Mouse (Mus musculus) embryonic fibroblast, embryonic 13.5 days (primary cell): ENCODE results near the gene Zwilch. TPM values are rescaled to one million over a fixed set of nuclear protein-coding genes. Genes with fewer than 3 reads are reported as not detected.

Experiments
- H3K27ac ChIP-seq: 2 replicates; pipeline ENCODE4 v1.5.1; 2012; ENCODE audit warnings: low read length, control low read depth, inconsistent platforms; ENCODE audit not compliant: insufficient read depth
- H3K4me1 ChIP-seq: 2 replicates; pipeline ENCODE4 v1.6.1; 2011; ENCODE audit warnings: low read length; ENCODE audit not compliant: control insufficient read depth, insufficient read depth
- H3K4me3 ChIP-seq: 2 replicates; pipeline ENCODE4 v1.5.1; 2011; ENCODE audit warnings: mild to moderate bottlenecking, control low read depth, low read length; ENCODE audit not compliant: insufficient read depth
- CTCF ChIP-seq: IDR thresholded peaks from 2 replicates; pipeline ENCODE4 v1.5.1; 2011; ENCODE audit warnings: mild to moderate bottlenecking, control low read depth, low read length, moderate library complexity, borderline replicate concordance; ENCODE audit not compliant: insufficient read depth
- POLR2A ChIP-seq: IDR thresholded peaks from 2 replicates; pipeline ENCODE4 v1.6.1; 2011; ENCODE audit warnings: low read depth, mild to moderate bottlenecking, control low read depth, low read length, moderate library complexity
- polyA plus RNA-seq: library from polyadenylated mRNA; stranded (reverse); fragments of >200 nt; gene quantifications from 2 replicates; pipeline ENCODE4 v1.2.4, GENCODE M21; 2011; ENCODE audit warnings: low read depth; ENCODE audit not compliant: missing spikeins, insufficient read length

Gene Zwilch
- polyA plus RNA-seq, 1 experiment = 39.7 TPM

DNA sequence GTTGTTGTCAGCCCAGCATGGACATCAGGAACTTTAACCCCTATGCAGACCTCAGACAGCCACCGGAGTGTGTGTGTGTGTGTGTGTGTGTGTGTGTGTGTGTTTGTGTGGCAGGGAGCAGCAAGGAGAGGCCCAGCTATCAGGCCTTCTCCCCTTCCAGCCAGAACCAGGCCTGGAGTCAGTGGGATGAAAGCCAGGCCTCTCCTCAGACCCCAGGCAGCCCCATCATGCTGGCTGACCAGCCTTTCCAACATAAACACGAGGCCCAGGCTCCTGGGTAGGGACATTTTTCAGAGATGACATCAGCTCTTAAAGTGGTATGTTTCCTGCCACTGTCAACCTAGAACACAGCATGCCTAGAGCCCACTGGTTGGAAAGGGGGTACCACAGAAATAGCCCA, 58.3 kb downstream of the Zwilch start:
- Histone ChIP-seq H3K4me1 (peaks cover 5% of the 10 kb centered on the region; the same call in 1 of the 2 replicates), H3K4me3 (no peak overlapping the region), H3K27ac (peak overlapping the region; percentile 37)
- TF ChIP-seq CTCF = no peak
- TF ChIP-seq POLR2A = no peak

DNA sequence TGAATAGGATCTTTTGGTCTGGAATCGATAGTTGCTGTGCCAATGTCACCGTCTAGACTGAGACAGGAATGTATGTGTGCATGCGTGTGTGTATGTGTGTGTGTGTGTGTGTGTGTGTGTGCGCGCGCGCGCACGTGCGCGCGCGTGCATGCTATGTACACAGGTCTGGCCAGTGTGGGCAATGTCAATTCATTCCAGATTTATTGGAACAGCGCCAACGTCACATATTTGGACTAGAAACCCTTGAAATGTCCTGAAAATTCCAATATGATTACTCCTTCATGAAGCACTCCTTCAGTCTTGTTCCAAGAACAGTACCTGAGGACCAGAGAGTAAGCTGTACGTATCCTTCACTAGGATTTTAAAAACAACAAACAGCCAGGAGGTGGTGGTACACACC, 62.4 kb downstream of the Zwilch start:
- no peak overlapping the region for H3K4me3 ChIP-seq
- peaks cover 5% of the 10 kb centered on the region; the same call in 1 of the 2 replicates for H3K4me1 ChIP-seq
- TF ChIP-seq POLR2A (no peak), CTCF (no peak)
- H3K27ac ChIP-seq = no peak overlapping the region

GRCm38 (mm10) chr9:64105301-64105700, 67.6 kb downstream of the Zwilch start:
- TF ChIP-seq CTCF (no peak), POLR2A (no peak)
- H3K27ac ChIP-seq = no peak overlapping the region
- H3K4me1 ChIP-seq = no peaks in the 10 kb centered on the region
- no peak overlapping the region for H3K4me3 ChIP-seq

DNA sequence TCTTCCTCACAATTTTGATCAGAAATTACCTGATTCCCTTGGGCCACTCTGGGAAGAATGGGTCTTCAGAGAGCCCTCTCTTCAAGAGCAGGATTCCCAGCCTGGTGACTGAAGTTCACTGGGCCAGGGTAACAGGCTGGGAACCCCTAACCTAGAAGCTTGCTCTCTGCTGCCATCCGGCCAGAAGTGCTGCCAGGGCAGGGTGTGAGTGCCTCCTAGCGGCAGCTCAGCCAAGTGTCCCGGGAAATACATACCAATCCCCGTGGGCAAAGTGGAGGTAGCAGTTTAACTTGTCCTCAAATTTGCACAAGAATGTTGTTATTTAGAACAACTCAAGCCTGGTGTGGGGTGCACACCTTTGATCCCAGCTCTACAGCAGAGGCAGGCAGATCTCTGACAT, 72.5 kb downstream of the Zwilch start:
- no peak overlapping the region for H3K27ac ChIP-seq
- H3K4me1 ChIP-seq = no peaks in the 10 kb centered on the region
- H3K4me3 ChIP-seq = no peak overlapping the region
- TF ChIP-seq CTCF (peak; percentile 95), POLR2A (no peak)

DNA sequence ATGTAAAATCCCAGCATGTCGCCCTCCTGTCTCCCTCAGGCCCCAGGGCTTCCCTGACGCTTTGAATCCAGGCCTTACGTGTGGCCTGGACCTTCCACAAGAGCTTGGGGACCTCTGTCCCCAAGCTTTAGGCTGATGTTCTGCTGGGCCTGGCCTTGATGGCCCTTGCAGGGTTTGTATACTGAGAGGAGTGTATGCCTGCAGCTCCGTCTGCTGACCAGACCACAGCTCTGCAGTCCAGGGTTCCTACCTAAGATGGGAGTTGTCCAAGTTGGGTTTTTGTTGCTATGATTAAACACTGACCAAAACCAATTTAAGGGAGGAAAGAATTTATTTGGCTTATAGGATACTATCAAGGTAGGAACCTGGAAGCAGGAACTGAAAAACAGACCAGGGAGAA, 74.6 kb downstream of the Zwilch start:
- Histone ChIP-seq H3K4me1 (no peaks in the 10 kb centered on the region), H3K4me3 (no peak overlapping the region), H3K27ac (no peak overlapping the region)
- peak; percentile 30; the same call in 1 of the 2 replicates for TF ChIP-seq CTCF
- TF ChIP-seq POLR2A = no peak

DNA sequence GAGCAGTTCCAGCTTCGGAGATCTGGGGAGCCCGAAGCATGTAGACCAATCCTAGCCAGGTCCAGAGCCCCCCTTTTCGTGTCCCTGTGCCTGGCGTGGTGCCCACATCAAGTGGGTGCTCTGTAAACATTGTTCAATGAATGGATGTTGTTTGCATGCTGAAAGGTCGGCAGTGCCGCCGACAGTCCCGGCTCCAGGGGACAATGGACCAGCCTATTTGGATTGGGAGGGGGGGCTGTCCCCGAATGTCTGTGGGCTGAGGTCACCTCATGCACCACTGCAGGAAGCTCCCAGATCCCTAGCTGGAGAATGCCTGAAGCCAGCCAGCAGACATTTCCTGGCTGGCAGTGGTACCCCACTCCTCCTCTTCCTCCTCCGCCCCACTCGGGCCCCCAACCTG, 78.8 kb downstream of the Zwilch start:
- no peak overlapping the region for H3K27ac ChIP-seq
- H3K4me3 ChIP-seq = no peak overlapping the region
- H3K4me1 ChIP-seq = no peaks in the 10 kb centered on the region
- TF ChIP-seq POLR2A (no peak), CTCF (no peak)

GRCm38 (mm10) chr9:64089004-64089403, 83.9 kb downstream of the Zwilch start:
- Histone ChIP-seq H3K4me3 (no peak overlapping the region), H3K4me1 (peaks cover under 1% of the 10 kb centered on the region; the same call in 1 of the 2 replicates), H3K27ac (no peak overlapping the region)
- TF ChIP-seq POLR2A (no peak), CTCF (no peak)

DNA sequence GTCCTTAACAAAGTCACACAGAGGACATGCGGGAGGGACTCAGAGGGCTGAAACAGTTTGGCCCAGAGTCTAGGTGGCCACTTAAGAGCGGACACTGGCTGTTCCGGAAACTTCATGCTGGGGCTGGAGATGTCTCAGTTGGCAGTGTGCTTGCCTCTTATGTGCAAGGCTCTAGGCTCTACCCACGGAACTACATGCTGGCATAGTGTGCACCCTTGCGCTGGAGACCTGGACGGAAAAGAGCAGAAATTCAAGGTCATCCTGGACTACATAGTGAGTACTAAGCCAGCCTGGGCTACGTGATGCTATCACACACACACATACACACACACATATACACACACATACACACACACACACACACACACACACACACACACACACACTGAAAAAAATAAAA, 84.6 kb downstream of the Zwilch start:
- H3K4me1 ChIP-seq = peaks cover 2% of the 10 kb centered on the region; the same call in 1 of the 2 replicates
- no peak overlapping the region for H3K27ac ChIP-seq
- no peak for TF ChIP-seq CTCF
- TF ChIP-seq POLR2A = no peak
- H3K4me3 ChIP-seq = no peak overlapping the region

DNA sequence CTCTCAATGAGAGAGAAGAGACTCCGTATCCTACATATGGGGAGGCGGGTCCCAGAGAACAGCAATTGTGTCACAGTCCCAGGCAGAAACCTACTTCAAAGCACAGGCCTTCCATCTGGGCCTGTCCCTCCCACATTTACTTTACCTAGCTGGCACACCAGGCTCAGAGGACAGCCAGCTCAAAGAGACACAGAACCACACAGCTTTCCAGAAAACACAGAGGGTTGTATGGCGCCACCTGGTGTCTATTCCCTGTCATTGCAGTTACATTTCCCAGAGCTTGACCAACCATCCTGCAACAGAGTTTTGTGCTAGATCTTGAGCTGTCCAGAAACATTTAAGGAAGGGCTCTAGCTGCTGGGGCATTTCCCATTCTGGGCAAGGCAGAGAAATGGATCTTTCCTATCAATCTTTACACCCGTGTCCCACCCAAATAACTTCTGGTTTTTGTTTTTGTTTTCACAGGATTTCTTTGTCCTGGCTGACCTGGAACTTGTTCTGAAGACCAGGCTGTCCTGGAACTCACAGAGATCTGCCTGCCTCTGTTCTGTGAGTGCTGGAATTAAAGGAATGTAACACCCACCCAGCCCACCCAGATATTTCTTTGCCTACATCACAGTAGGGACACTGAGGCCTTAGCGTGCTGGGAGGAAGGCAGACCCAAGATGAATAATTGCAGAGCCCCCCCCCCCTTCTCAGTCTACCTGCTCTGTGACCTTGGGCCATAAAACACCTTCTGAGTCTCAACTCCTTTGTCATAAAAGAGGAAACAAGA, 85.3 kb downstream of the Zwilch start:
- peaks cover 2% of the 10 kb centered on the region; the same call in 1 of the 2 replicates for H3K4me1 ChIP-seq
- no peak overlapping the region for H3K27ac ChIP-seq
- no peak overlapping the region for H3K4me3 ChIP-seq
- TF ChIP-seq CTCF (0 out of 2 replicates have a peak, but pooled peaks have one; percentile 39), POLR2A (no peak)

Other genes starting within 250 kb of the Zwilch start
- 7.5 and 8.3 TPM in 2 replicates for gene Smad6, start 151.0 kb downstream of the Zwilch start, polyA plus RNA-seq
- gene Lctl, start 56.0 kb downstream of the Zwilch start, polyA plus RNA-seq = not detected in 2 replicates
- 1,951 and 2,046 TPM in 2 replicates for gene Rpl4, start 271 bp upstream of the Zwilch start, polyA plus RNA-seq
- 17.8 and 22.1 TPM in 2 replicates for gene Snapc5, start 6.2 kb upstream of the Zwilch start, polyA plus RNA-seq
- 2.5 and 3.1 TPM in 2 replicates for gene Uchl4, start 62.1 kb upstream of the Zwilch start, polyA plus RNA-seq
- gene Map2k1, start 80.5 kb upstream of the Zwilch start, polyA plus RNA-seq = 58.4 and 66.6 TPM in 2 replicates
- 88.9 and 104 TPM in 2 replicates for gene Tipin, start 108.5 kb upstream of the Zwilch start, polyA plus RNA-seq
- gene Dis3l, start 168.2 kb upstream of the Zwilch start, polyA plus RNA-seq = 16.3 and 17.4 TPM in 2 replicates
- 0.09 and 0.43 TPM in 2 replicates for gene Megf11, start 212.5 kb upstream of the Zwilch start, polyA plus RNA-seq